In genomic region chr5:25222752-25223702, GRCm38 (mm10) we compare ENCODE assay signal across 8 mouse cellular contexts. TPM values are rescaled to one million over a fixed set of nuclear protein-coding genes. Genes with fewer than 3 reads are reported as not detected.
A peak's percentile ranks its signal among the peaks of the same experiment; 100 is the strongest.
DNase-seq lines count a peak whose midpoint lies in the region; ATAC-seq and TF ChIP-seq lines count a peak whose summit lies in the region.

Gene E130116L18Rik (minus strand): TSS chr5:25223153.

- peak within 1 kb of the TSS; percentile 88 for H3K27ac ChIP-seq in bone marrow, adult 2 months (ENCODE audit: control insufficient read depth, insufficient read depth, low read depth, low read length, poor library complexity)
- peak within 1 kb of the TSS; percentile 85 for H3K27ac ChIP-seq in embryonic facial prominence, embryonic 15.5 days (replicated peaks)
- H3K27ac ChIP-seq in heart, embryonic 12.5 days (ENCODE audit: poor library complexity, severe bottlenecking), result peak within 1 kb of the TSS; percentile 89
- peak within 1 kb of the TSS; percentile 93 for H3K27ac ChIP-seq in kidney, embryonic 16.5 days (ENCODE audit: low read length)

- 0 out of 2 replicates have a peak, but pooled peaks cover 3% of the 10 kb centered on the region for H3K36me3 ChIP-seq in embryonic facial prominence, embryonic 15.5 days
- no peaks in the 10 kb centered on the region for H3K36me3 ChIP-seq in heart, embryonic 12.5 days
- no peaks in the 10 kb centered on the region for H3K36me3 ChIP-seq in kidney, embryonic 16.5 days (ENCODE audit: insufficient read depth, low read length)

- ATAC-seq in embryonic facial prominence, embryonic 15.5 days (ENCODE audit: insufficient number of reproducible peaks, low FRiP score, low TSS enrichment, low read depth), result peak; percentile 94
- ATAC-seq in heart, embryonic 12.5 days (ENCODE audit: insufficient number of reproducible peaks, low FRiP score), result peak; percentile 89
- peak; percentile 99 for ATAC-seq in kidney, embryonic 16.5 days (ENCODE audit: low FRiP score, low TSS enrichment)

- no peak for TF ChIP-seq CTCF in bone marrow, adult 2 months (IDR thresholded peaks at IDR 0.05; ENCODE audit: control insufficient read depth, insufficient read depth, low read length)

- H3K4me1 ChIP-seq in bone marrow, adult 2 months (ENCODE audit: control insufficient read depth, insufficient read depth, low read length), result no peaks in the 10 kb centered on the region
- H3K4me1 ChIP-seq in embryonic facial prominence, embryonic 15.5 days, result peaks cover 6% of the 10 kb centered on the region; the same call in 1 of the 2 replicates
- peaks cover 6% of the 10 kb centered on the region for H3K4me1 ChIP-seq in heart, embryonic 12.5 days (replicated peaks)
- H3K4me1 ChIP-seq in kidney, embryonic 16.5 days (ENCODE audit: insufficient read depth, low read length), result peaks cover 14% of the 10 kb centered on the region

- DNase-seq in A20 (ENCODE audit: low read depth, low spot score) (peak; percentile 92), liver (peak; percentile 70)
- DNase-seq in monocyte, adult 2 months (ENCODE audit: low read depth in 1 of 2, low spot score in 2 of 2), result peak; percentile 75 to 93
- DNase-seq in spleen, postnatal 14 days (ENCODE audit: low spot score in 2 of 2), result peak; percentile 59 to 76

- H3K4me3 ChIP-seq in bone marrow, adult 2 months (replicated peaks; ENCODE audit: control insufficient read depth, low read depth, low read length), result peak within 1 kb of the TSS; percentile 68
- H3K4me3 ChIP-seq in embryonic facial prominence, embryonic 15.5 days (replicated peaks), result peak within 1 kb of the TSS; percentile 74
- peak within 1 kb of the TSS; percentile 79 for H3K4me3 ChIP-seq in heart, embryonic 12.5 days
- peak within 1 kb of the TSS; percentile 73 for H3K4me3 ChIP-seq in kidney, embryonic 16.5 days (ENCODE audit: low read length)

- under 1% methylated on average over 72 of the region's 72 CpGs for WGBS in bone marrow, adult 2 months
- 2% methylated on average over 72 of the region's 72 CpGs for WGBS in embryonic facial prominence, embryonic 15.5 days
- WGBS in heart, embryonic 12.5 days, result 4% methylated on average over 72 of the region's 72 CpGs
- 2% methylated on average over 72 of the region's 72 CpGs for WGBS in kidney, embryonic 16.5 days

- H3K9ac ChIP-seq in embryonic facial prominence, embryonic 15.5 days, result peak within 1 kb of the TSS; percentile 57
- H3K9ac ChIP-seq in heart, embryonic 12.5 days, result peak within 1 kb of the TSS; percentile 95
- peak within 1 kb of the TSS; percentile 84 for H3K9ac ChIP-seq in kidney, embryonic 16.5 days (replicated peaks; ENCODE audit: low read length)

- peak within 1 kb of the TSS; percentile 66 for H3K4me2 ChIP-seq in embryonic facial prominence, embryonic 15.5 days (replicated peaks)
- peak within 1 kb of the TSS; percentile 72 for H3K4me2 ChIP-seq in heart, embryonic 12.5 days
- peak within 1 kb of the TSS; percentile 72 for H3K4me2 ChIP-seq in kidney, embryonic 16.5 days (replicated peaks; ENCODE audit: low read depth, low read length)

- no peaks in the 10 kb centered on the region for H3K27me3 ChIP-seq in embryonic facial prominence, embryonic 15.5 days
- no peaks in the 10 kb centered on the region for H3K27me3 ChIP-seq in heart, embryonic 12.5 days (replicated peaks)
- no peaks in the 10 kb centered on the region for H3K27me3 ChIP-seq in kidney, embryonic 16.5 days (ENCODE audit: insufficient read depth, low read length)

- peak; percentile 70; the same call in 1 of the 2 replicates for TF ChIP-seq POLR2A in bone marrow, adult 2 months (IDR thresholded peaks at IDR 0.05; ENCODE audit: borderline replicate concordance, control insufficient read depth, low read depth, low read length)

- H3K9me3 ChIP-seq in embryonic facial prominence, embryonic 15.5 days (replicated peaks), result no peaks in the 10 kb centered on the region
- H3K9me3 ChIP-seq in heart, embryonic 12.5 days (replicated peaks), result no peaks in the 10 kb centered on the region
- H3K9me3 ChIP-seq in kidney, embryonic 16.5 days (ENCODE audit: low read length), result no peaks in the 10 kb centered on the region

RNA-seq across cellular contexts. Expression of gene E130116L18Rik, which starts in this region (rescaled TPM):
- not detected in 2 replicates for polyA plus RNA-seq in bone marrow, adult 2 months (2011; ENCODE audit: insufficient read depth, insufficient read length, low replicate concordance, missing spikeins)
- polyA plus RNA-seq in embryonic facial prominence, embryonic 15.5 days (2015; fragmentation: Nextera tagmentation; extraction: Ambion mirVana), result not detected in 2 replicates
- not detected in 2 replicates for polyA plus RNA-seq in heart, embryonic 12.5 days (2016; fragmentation: Nextera tagmentation; extraction: Ambion mirVana)
- not detected in 2 replicates for polyA plus RNA-seq in kidney, embryonic 16.5 days (2015; fragmentation: Nextera tagmentation; extraction: Ambion mirVana)

Comparison
In these comparisons a context has a peak if more than half of its experiments do, and no peak if none do; other contexts are left out.
1. Peak in every context shown above with its lines: DNase-seq, ATAC-seq, H3K4me3 ChIP-seq and H3K27ac ChIP-seq.
2. Peak in ATAC-seq, H3K4me3 ChIP-seq, H3K27ac ChIP-seq, H3K9ac ChIP-seq and H3K4me2 ChIP-seq in embryonic facial prominence, embryonic 15.5 days; RNA of the gene not detected or under 1 TPM.
3. Peak in ATAC-seq, H3K4me3 ChIP-seq, H3K27ac ChIP-seq, H3K9ac ChIP-seq and H3K4me2 ChIP-seq in heart, embryonic 12.5 days; RNA of the gene not detected or under 1 TPM.
4. Peak in ATAC-seq, H3K4me3 ChIP-seq, H3K27ac ChIP-seq, H3K9ac ChIP-seq and H3K4me2 ChIP-seq in kidney, embryonic 16.5 days; RNA of the gene not detected or under 1 TPM.